Mouse (Mus musculus) adrenal gland, postnatal 4 days (tissue): Measurements from ENCODE around the gene Ola1. TPM values are rescaled to one million over a fixed set of nuclear protein-coding genes. Genes with fewer than 3 reads are reported as not detected.

Source experiments
- DNase-seq, 2 experiments: peaks; one replicate each; pipeline ENCODE4 v3.0.0; 2021 to 2022; ENCODE audit warnings: low spot score in 2 of 2, mixed read lengths in 2 of 2
- total RNA-seq, 2 experiments: library from RNA; stranded (reverse); gene quantifications; 2 replicates each; pipeline ENCODE4 v1.2.3; 2021

Ola1 gene
- total RNA-seq, 2 experiments from 2014 or later = 54.5 to 56.9 TPM

DNA sequence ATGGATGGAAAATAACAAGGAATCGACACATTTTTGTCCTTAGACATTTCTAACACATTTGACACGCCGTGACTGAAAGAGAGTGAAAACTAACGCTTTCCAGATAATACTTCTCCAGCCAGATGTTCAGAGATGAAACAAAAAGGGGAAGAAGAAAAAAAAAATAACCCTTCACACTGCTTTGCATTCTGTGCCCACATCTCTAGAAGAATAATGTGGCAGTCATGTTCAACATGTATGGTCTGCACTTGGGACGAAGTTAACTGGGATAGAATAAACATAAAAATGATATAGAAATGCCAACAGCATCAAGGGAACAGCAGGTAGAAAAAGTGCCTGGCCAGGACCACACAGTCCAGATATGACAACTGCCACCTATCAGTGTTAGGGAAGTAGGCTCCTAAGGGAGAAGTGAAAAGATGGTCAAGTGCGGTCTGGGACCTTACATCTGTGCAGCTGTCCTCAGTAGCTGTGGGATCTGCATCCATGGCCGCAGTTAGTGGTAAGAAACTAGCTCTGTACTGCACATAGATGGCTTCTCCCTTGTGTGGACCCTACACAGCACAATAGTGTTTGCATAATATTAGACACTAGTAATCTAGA, 149.4 kb downstream of the Ola1 start:
- no peak for DNase-seq

DNA sequence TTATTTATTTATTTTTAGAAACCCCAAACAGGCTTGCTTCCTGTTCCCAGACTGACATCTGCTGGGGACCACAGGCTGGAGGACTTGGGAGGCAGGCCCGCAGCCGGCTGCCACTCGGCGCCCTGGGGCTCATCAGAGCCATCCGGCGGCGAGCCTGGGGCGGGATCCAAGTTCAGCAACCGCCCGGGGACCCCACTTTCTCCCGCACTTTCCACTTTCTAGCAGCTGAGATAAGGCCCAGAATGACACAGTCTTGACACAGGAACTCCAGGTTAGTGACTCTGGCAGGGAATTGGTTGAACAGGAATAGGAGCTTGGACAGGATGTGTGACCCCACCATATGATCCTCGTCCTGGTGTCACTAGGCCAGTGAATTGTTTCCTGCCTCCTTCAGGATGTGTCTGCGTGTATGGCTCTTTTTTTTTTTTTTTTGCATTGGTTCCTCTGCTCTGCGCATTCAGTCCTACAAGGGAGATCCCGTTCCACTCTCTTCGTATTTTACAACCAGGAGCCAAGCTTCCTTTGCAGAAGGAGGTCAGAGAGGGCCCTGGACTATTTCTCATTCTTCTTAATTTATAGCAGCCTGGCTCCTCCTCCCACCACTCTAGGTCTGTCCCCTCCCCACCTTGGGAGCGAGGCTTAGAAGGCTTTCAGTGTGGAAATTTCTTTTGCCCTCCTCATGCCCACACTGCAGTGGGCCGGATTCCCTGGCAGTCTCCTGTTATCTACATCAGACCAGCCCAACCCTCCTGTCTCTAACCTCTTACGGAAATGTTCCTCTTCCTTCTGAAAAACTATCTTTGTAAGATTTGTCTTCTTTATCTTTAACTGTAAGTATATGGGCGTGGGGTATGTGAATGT, 152.2 kb downstream of the Ola1 start:
- no peak for DNase-seq

DNA sequence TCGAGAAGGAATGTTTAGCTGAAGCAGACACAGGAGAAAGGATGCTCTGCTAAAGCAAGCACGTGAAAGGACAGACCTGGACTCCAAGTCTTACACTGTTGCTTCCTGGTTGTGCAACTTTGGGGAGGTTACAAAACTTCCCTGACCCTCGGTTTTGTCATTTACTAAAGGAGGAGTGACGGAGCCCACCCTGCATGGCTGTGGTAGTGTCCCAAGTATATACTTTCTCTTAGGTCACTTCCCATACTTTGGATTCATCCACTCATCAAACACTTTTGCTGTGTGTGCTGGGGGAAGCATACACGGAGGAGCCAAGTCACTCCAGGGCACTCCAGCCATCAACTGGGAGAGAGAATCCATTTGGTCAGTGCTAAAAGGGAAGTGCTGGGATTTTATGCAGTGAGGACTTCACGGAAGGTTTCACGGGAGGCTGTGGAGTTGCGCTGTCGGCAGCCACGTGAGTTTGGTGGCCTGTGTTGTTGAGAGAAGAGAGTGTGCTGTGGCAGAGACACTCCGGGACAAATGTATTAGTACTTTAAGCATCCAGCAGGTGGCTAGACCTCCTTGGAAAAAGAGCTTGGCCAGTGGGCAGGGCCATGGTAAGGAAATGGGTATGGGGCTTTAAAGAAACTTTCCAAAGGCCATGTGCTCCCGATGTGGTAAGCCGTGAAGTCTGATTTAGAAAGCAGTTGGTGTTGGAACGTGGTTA, 154.7 kb downstream of the Ola1 start:
- DNase-seq = no peak

DNA sequence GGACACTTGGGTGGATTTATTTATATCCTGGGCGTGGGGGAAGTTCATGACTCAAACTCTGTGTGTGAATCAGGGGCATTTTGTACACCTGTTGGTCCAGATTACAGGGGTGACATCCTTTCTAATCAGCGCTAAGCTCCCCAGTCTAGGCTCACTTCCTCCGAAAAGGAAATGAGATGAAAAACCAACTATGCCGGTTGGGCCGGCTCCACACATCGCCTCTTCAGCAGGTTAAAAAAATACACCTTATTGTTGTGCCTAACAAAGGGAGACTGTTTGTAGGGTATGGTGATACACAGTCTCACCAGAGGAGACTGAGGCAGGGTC, 158.5 kb downstream of the Ola1 start:
- DNase-seq = no peak

DNA sequence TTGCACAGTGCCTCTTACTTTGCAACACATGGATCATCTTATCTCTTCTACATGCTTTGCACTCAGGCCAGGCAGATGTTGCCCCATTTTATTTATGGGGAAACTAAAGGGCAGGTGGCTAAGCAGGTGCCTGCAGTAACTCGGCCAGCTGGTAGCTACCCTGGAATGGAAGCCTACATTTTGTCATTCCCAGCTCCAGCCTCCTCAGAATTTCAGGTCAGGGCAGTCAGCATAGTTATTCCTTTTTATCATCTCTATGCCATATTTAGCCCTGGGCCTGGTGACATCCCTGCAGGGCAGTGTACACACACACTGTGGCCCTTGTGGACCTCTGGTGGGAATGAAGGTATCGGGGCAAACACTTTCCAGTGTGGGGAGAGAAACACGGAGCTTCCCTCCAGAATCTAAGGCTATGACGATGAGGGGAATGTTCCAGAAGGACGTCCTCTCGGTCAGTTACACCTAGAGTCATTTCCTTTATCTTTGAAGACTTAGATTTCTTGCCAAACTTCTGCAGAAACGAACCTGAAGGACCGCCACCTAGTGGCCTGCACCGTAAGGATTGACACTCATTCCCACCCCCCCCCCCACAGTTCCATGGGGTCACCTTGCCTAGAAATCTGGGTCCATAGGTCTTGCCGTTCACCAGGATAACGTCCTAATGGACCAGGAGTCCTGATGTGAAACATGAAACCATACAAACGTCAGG, 159.0 kb downstream of the Ola1 start:
- DNase-seq = no peak

DNA sequence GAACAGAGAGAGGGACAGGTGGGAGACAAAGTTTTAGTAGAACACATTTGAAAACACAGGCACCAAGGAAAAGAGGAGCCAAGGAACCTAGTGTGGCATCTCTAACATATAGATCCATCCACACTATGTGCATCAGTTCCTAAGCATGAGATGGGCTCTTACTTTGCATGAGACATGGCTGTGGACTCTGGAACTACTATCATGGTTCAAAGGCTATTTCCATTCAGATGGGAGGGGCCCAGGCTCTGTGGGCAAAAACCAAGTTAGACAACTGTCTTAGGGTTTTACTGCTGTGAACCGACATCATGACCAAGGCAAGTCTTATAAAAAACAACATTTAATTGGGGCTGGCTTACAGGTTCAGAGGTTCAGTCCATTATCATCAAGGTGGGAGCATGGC, 160.4 kb downstream of the Ola1 start:
- DNase-seq = no peak

DNA sequence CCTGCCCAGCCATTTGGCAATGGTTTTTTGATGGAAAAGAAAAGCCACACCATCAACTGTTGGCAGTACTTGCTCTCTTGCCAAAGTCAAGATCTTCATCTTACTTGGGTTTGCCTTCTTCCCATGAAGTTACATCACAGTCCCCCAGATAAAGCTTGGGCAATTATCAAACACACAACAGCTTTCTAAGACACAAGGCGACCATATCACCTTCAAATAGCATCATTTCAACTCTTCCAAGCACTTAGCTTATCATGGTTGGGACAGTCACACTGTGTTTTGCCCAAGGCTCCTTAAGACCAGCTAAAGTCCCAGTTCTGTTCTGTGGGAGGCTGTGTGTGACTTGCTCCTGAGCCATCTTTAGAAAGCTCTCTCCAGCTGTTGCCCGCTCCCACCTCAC, 161.1 kb downstream of the Ola1 start:
- DNase-seq = no peak

DNA sequence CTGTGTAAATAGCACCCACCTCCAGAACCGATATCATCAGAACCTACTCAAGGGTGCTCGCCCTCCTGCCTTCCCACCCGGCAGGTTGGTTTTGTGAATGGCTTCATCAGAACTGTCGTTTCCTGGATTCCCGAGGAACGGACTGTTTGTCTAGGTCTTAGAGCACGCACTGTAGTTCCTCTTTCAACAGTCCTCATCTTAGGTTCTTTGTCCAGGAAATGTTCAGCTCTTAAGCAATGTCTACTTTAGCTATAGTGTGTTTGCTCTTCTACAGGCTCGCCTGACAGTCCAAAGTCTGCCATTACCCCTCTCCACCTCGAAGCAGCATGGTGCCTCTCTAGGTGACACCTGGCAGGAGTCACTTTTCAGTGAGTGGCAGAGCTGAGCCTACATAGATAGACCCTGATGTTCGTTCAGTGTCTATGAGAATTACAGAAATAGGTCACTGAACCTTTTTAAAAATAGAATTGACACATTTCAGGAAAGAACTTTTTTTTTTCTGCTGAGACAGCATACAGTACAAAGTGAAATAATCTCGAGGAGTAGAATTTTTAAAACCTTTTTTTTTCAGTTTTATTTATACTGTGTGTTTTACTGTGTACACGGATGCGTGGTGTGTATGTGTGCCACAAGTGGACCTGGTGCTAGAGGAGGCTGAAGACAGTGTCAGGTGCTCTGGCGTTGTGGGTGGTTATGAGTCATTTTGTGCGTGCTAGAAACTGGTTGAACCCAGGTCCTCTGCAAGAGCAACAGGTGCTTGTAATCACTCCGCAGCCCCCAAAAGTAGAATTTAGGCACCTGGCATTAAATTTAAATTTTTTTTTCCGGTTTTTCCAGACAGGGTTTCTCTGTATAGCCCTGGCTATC, 162.4 kb downstream of the Ola1 start:
- DNase-seq = no peak

DNA sequence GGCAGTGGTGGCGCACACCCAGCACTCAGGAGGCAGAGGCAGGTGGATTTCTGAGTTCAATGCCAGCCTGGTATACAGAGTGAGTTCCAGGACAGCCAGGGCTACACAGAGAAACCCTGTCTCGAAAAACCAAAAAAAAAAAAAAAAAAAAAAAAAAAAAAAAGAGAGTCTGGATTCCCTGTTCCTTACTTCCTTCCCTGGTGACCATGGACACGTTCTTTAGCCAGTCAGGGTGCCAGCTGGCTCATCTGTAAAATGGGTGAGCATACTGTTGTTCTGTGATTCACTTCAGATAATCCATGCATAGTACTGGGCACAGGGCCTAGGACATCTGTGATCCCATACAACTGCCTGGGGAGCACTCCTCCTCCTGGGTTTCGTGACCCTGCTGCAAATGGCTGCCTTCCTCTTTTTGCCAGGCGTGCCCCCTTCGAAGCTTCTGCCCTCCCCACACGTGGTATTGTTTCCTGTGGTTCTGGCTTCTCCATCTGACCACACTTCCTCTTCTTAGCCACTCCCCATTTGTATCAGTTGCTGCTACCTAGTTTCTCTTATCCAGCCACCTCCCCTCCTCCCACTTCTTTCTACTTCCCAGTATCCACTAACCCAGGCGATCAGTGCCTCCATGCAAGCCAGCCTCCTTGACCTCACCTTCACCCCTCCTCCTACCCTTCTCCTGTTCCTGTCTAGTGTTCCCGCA, 164.8 kb downstream of the Ola1 start:
- no peak for DNase-seq

DNA sequence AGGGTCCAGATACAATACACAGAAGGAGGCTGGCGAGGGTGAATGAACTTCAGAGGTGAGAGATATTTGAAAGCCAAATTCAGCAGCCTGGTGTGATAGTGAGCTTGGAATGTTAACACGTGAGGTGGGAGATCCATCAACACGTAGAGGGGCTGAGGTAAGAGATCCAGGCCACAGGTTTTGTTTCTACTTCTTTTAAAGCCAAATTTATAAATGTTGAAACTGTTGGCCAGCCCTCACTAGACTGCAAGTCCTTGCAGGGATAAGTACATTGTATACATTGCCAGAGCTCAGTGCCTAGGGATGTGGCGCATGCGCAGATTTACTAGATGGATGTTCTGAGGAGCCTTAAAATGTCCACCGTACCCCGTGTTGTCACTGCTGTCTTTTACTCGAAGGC, 168.3 kb downstream of the Ola1 start:
- no peak for DNase-seq

DNA sequence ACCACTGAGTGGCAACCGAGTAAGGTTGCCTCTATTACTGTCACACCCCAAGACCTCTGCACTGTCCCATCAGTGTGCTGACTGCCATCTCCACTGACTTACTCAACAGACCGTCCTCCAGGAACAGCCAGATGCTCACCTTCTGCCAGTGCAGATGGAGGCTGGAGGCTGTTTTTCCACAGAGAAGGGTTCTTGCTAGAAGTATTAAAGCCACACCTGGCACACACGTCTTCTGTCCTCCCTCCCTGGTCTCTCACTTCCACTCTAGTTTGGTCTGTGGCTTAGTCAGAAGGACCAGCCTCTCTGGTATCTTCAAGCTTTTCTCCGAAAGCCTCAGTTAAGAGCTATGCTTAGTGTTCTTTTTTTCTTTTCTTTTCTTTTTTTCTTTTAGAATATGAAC, 168.7 kb downstream of the Ola1 start:
- no peak for DNase-seq

DNA sequence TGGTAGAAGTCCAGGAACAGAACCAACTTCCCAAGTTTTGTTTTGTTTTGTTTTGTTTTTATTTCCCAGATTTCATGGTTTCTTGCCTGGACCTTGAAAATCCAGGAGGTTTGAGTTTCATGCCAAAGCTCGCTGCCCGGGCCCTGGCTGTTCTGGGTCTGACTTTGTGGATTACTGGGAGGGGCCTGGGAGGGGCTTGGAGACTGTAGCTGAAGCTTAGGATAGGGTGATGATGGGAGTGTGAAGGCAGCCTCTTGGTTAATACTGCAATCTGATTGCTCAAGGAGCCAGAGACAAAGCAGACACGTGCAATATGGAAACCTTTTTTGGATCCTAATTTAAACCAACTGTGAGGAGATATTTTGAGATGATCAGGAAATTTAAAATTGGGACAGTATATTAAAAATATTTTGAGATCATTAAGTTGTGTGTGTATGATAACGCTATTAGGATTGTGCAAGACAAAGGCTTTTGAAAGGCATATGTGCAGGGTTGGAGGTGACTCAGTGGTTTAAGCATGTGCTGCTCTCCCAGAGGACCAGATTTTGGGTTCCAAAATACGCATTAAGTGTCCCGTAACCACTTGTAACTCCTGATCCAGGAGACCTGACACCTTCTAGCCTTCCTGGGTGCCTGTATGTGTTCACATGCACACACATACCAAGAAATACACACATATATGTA, 169.6 kb downstream of the Ola1 start:
- no peak for DNase-seq

DNA sequence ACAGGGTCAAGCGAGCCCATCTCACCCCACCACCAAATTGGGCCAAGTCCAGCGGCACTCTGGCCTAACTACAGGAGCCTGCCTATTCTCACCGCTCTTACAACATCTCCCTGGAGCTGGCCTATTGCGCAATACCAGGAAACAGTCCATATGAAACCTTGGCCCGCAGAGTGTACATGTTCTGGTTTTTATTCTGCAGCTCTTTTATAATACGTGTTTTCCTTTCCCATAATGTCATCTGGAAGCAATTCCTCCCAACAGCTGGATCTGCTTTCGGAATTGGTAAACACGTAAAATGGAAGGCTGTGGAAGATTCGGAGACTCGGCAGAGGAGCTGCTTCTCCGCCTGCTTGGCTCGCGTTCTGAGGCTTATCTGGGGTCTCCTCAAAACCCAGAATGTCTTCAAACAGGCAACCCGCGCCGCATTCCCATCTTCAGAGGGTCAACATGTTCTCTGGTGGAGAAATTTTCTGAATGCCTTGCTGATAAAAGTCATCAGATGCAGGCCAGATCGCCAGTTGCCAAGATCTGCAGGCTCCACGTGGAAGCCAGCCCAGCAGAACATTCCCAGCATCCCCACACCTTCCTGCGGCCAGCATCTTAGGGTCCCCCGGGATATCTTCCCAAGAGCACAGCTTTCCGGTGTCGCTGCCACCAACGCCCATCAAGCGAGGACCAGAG, 171.5 kb downstream of the Ola1 start:
- DNase-seq = no peak

DNA sequence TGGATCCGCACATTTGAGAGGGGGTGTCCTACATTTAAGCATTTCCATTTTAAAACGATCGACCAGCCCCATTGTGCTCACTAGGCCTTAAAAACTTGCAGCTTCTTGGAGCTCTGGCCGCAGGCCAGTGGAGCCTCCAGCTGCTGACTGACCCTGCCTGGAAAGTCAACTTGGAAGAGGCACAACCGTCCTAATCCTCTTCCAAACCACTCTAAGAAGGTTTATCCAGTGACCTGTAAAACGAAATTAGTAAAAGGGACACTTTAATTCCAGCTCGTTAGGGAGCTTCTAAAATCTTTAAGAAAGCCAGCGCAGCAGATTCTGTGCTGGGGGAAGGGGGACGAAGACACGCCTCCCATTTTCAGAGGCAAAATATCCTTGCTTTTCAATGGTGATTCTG, 172.1 kb downstream of the Ola1 start:
- no peak for DNase-seq

DNA sequence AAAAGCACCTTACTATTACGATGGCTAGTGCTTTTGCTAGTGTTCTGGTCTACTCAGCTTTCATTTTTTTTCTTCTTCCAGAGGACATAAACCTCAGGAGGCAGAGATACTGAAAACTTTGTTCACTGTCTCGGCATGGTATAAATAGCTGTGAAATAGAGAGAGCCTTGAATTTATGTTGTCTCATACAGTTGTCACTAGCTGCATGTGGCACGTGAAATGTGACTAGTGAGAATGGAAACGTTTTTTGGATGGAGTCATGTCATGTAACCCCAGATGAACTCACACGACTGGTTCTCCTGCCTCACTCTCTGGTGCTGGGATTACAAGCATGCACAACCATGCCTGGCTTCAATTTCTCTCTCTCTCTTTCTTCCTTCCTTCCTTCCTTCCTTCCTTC, 173.2 kb downstream of the Ola1 start:
- no peak for DNase-seq
